Mouse (Mus musculus): ENCODE measurements at regions not wholly inside any gene's neighbourhood (a gene's known extent, or its start where the extent isn't known, plus 50 kb on each side); places are given as distances from the start of the nearest gene placed in this dataset.
A peak's percentile ranks its signal among the peaks of the same experiment; 100 is the strongest.

DNA sequence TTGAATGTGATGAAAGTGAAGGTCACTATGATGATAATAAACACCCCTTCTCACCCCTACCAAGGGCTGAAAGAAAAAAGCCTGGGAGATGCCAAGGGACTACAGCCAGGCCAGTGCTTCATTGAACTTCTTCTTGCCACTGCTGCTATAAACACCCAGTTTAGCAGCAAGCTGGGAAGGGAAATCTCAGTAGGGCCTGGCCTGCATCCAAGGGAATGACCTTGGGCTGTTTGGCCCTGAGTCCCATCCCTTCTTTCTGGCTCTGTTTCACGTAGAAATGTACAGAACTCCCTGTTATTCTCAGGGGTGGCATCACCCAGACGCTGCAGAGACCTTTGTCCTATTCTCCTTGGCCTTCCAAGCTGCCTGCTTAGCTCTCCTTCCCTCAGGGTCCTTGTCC is 450.0 kb upstream of the Tle4 start:
- Histone ChIP-seq H3K27me3 (ENCODE audit: control insufficient read depth, insufficient read depth, low read length) (no peaks in the 10 kb centered on the region), H3K4me1 (ENCODE audit: control insufficient read depth, insufficient read depth, low read length) (no peaks in the 10 kb centered on the region), H3K27ac (ENCODE audit: insufficient read depth, low read length) (no peak overlapping the region), H3K4me3 (replicated peaks; ENCODE audit: insufficient read depth, low read depth, low read length) (no peak overlapping the region)
- TF ChIP-seq CTCF (IDR thresholded peaks at IDR 0.05; ENCODE audit: borderline replicate concordance, insufficient read depth, low read depth, low read length) (no peak), POLR2A (IDR thresholded peaks at IDR 0.05; ENCODE audit: borderline replicate concordance, insufficient read depth, low read length) (no peak)
- DNase-seq = no peak
- 40% methylated on average over 2 of the region's 2 CpGs for WGBS

DNA sequence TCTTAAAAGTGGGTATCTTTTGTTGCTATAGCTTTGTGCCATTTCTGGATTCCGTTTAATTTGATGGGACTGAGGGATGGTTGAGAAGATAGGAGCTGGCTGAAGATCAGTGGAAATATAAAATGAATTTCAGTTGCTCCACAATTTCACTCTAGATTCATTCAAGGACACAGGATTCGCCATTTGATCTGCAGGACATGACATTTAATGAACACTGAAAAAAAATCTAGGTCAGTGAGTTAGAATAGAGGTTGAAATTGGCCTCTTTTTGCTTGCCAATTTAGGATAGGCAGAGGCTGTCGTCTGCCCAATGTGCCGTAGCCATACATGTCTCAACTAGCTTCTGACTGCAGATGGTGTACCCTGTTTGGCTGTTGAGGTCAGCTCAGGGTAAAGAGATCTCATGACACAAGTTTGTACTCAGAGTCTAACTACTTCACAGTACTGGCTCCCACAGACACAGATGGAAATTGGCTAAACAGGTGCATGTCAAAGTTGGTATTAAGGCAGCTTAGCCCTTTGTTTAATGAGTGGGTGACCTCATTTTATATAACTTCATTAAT is 449.5 kb upstream of the Tle4 start:
- WGBS = 41% methylated on average over 4 of the region's 4 CpGs
- Histone ChIP-seq H3K4me1 (ENCODE audit: control insufficient read depth, insufficient read depth, low read length) (no peaks in the 10 kb centered on the region), H3K27me3 (ENCODE audit: control insufficient read depth, insufficient read depth, low read length) (no peaks in the 10 kb centered on the region), H3K4me3 (replicated peaks; ENCODE audit: insufficient read depth, low read depth, low read length) (no peak overlapping the region), H3K27ac (ENCODE audit: insufficient read depth, low read length) (no peak overlapping the region)
- no peak for DNase-seq
- TF ChIP-seq POLR2A (IDR thresholded peaks at IDR 0.05; ENCODE audit: borderline replicate concordance, insufficient read depth, low read length) = no peak

DNA sequence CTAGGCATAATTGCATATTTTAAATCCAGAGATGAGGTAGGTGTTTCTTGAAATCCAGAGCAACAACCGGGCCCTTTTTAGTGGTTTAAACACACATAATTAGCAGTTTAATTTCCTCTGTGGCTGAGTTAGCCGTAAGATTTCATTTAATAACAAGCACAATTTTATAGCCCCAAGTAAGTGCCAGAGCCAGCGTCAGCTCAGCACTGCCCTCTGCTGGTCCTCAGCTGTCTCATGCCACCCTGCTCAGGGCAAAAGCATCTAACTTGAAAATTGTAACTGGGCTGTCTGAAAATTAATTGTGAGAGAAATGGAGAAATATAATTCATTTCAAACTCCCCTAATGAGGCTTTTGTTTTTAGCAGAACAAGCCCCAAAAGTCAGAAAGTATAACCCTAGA is 437.7 kb upstream of the Tle4 start:
- DNase-seq = peak; percentile 47 to 51
- Histone ChIP-seq H3K4me1 (ENCODE audit: control insufficient read depth, insufficient read depth, low read length) (no peaks in the 10 kb centered on the region), H3K27me3 (ENCODE audit: control insufficient read depth, insufficient read depth, low read length) (no peaks in the 10 kb centered on the region), H3K4me3 (replicated peaks; ENCODE audit: insufficient read depth, low read depth, low read length) (no peak overlapping the region), H3K27ac (ENCODE audit: insufficient read depth, low read length) (no peak overlapping the region)
- TF ChIP-seq CTCF (IDR thresholded peaks at IDR 0.05; ENCODE audit: borderline replicate concordance, insufficient read depth, low read depth, low read length) = peak; percentile 87
- no peak for TF ChIP-seq POLR2A (IDR thresholded peaks at IDR 0.05; ENCODE audit: borderline replicate concordance, insufficient read depth, low read length)
- WGBS = 15% methylated on average over 3 of the region's 3 CpGs

DNA sequence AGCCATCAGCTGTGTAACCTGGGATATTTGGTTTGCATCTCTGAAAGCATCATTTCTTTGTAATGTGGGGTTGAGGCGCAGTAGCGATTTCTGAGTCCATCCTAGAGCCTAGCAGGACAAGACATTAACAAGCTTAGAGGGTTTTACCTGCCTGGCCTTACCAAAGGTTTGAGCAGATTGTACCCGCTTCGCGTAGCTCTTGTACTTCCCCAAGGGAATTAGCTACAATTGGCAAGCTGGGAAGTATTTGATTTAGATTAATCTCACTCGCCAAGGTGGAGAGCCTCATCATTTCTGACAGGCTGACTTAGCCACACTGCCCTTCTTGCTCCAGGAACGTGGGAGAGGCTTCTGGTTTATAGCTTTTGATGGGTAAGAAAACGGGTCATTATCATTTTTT is 436.1 kb upstream of the Tle4 start:
- TF ChIP-seq POLR2A (IDR thresholded peaks at IDR 0.05; ENCODE audit: borderline replicate concordance, insufficient read depth, low read length) = no peak
- TF ChIP-seq CTCF (IDR thresholded peaks at IDR 0.05; ENCODE audit: borderline replicate concordance, insufficient read depth, low read depth, low read length) = no peak
- DNase-seq = no peak
- H3K4me3 ChIP-seq (replicated peaks; ENCODE audit: insufficient read depth, low read depth, low read length) = no peak overlapping the region
- H3K4me1 ChIP-seq (ENCODE audit: control insufficient read depth, insufficient read depth, low read length) = no peaks in the 10 kb centered on the region
- no peak overlapping the region for H3K27ac ChIP-seq (ENCODE audit: insufficient read depth, low read length)
- 38% methylated on average over 8 of the region's 8 CpGs for WGBS
- H3K27me3 ChIP-seq (ENCODE audit: control insufficient read depth, insufficient read depth, low read length) = no peaks in the 10 kb centered on the region

DNA sequence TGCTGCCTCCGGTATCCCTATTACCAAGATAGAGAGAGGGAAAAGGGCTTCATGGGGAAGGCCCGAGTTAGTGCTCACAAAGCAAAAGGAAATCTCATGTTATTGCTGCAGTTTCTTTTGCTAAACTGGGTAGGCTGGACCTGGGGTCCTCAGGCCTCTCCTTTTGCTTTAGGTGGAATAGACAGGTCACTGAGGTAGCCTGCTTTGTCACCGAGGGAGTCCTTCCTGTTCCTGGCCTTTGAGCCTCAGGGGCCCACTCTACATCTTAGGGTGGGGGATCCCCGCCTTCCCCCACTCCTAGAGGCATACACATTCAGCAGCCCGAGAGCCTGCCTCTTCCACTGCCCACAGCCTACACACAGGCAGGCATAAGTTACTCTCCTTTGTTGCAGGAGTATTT is 435.5 kb upstream of the Tle4 start:
- no peaks in the 10 kb centered on the region for H3K27me3 ChIP-seq (ENCODE audit: control insufficient read depth, insufficient read depth, low read length)
- no peaks in the 10 kb centered on the region for H3K4me1 ChIP-seq (ENCODE audit: control insufficient read depth, insufficient read depth, low read length)
- 91% methylated on average over 5 of the region's 5 CpGs for WGBS
- H3K4me3 ChIP-seq (replicated peaks; ENCODE audit: insufficient read depth, low read depth, low read length) = no peak overlapping the region
- TF ChIP-seq POLR2A (IDR thresholded peaks at IDR 0.05; ENCODE audit: borderline replicate concordance, insufficient read depth, low read length) (no peak), CTCF (IDR thresholded peaks at IDR 0.05; ENCODE audit: borderline replicate concordance, insufficient read depth, low read depth, low read length) (no peak)
- no peak overlapping the region for H3K27ac ChIP-seq (ENCODE audit: insufficient read depth, low read length)
- no peak for DNase-seq

DNA sequence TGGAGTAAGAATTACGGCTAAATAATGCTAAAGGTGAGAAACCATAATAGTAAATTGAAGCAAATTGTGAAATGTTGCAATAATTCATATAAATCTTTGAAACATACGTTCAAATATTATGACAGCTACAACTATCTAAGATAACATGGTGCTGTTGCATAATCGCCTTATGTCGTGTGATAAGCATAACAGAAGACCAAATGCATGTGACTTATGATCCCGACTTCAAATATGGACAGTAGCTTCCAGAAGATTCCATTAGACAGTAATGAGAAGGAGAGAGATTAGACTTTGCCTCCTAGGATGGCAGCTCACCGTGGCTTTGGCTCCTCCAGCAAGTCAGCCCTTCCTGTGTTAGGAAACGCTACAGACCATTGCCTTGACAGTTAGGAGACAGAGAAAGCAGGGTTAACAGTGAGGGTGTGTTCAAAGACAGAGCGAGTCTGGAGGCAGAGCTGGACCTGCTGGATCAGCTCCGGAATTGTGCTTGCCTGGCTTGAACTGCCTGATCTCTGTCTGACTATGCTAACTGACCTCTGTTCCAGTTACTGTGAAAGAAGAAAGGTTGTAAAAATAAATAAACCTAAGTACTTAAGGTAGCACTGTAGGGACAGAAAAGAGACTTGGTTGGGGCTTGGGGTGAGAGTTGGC is 434.6 kb upstream of the Tle4 start:
- no peak for DNase-seq
- Histone ChIP-seq H3K4me1 (ENCODE audit: control insufficient read depth, insufficient read depth, low read length) (no peaks in the 10 kb centered on the region), H3K27ac (ENCODE audit: insufficient read depth, low read length) (no peak overlapping the region), H3K27me3 (ENCODE audit: control insufficient read depth, insufficient read depth, low read length) (no peaks in the 10 kb centered on the region), H3K4me3 (replicated peaks; ENCODE audit: insufficient read depth, low read depth, low read length) (no peak overlapping the region)
- WGBS = 89% methylated on average over 9 of the region's 9 CpGs
- TF ChIP-seq POLR2A (IDR thresholded peaks at IDR 0.05; ENCODE audit: borderline replicate concordance, insufficient read depth, low read length) (no peak), CTCF (IDR thresholded peaks at IDR 0.05; ENCODE audit: borderline replicate concordance, insufficient read depth, low read depth, low read length) (no peak)

DNA sequence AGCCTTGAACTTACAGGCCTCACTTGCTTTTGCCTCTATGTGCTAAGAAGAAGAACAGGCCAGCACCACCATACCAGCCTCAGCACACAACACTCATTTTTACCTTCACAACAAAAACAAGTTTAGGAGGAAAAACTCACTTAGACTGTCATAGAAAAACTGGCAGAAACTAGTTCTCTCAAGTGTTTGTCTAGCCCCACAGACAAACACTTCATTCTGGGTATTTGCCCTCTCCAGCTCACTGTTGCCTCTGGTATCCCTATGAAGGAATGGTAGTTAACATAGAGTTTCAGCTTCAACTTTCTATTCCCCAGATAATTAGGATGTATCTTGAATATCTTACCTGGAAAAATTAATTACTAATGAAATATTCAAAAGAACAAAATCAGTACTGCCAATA is 433.6 kb upstream of the Tle4 start:
- Histone ChIP-seq H3K4me3 (replicated peaks; ENCODE audit: insufficient read depth, low read depth, low read length) (no peak overlapping the region), H3K27me3 (ENCODE audit: control insufficient read depth, insufficient read depth, low read length) (no peaks in the 10 kb centered on the region), H3K4me1 (ENCODE audit: control insufficient read depth, insufficient read depth, low read length) (no peaks in the 10 kb centered on the region), H3K27ac (ENCODE audit: insufficient read depth, low read length) (no peak overlapping the region)
- DNase-seq = no peak
- no peak for TF ChIP-seq CTCF (IDR thresholded peaks at IDR 0.05; ENCODE audit: borderline replicate concordance, insufficient read depth, low read depth, low read length)
- no peak for TF ChIP-seq POLR2A (IDR thresholded peaks at IDR 0.05; ENCODE audit: borderline replicate concordance, insufficient read depth, low read length)

DNA sequence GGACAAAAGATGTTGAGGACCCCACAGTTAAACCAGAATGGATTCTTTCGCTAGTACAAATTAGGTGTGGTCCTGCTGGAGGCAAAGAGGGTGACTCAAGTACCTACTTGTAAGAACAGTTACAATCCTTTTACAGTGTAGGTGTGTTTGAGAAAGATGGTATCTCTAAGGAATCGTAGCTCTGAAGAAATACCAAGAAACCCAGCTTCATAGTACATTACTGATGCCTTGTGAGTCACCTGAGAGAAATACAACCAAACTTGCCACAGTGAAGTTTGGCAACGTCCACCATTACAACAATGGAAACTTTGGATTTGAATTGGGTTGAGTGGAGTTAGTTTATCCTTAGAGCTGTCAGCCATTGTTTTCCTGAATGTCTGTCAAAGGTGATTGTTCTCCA is 405.7 kb upstream of the Tle4 start:
- TF ChIP-seq POLR2A (IDR thresholded peaks at IDR 0.05; ENCODE audit: borderline replicate concordance, insufficient read depth, low read length) = no peak
- no peak for TF ChIP-seq CTCF (IDR thresholded peaks at IDR 0.05; ENCODE audit: borderline replicate concordance, insufficient read depth, low read depth, low read length)
- H3K27ac ChIP-seq (ENCODE audit: insufficient read depth, low read length) = no peak overlapping the region
- H3K27me3 ChIP-seq (ENCODE audit: control insufficient read depth, insufficient read depth, low read length) = no peaks in the 10 kb centered on the region
- no peak for DNase-seq
- no peak overlapping the region for H3K4me3 ChIP-seq (replicated peaks; ENCODE audit: insufficient read depth, low read depth, low read length)
- no peaks in the 10 kb centered on the region for H3K4me1 ChIP-seq (ENCODE audit: control insufficient read depth, insufficient read depth, low read length)
- WGBS = 76% methylated on average over 3 of the region's 3 CpGs

Measured in cerebellum, adult 2 months (tissue).